Mouse (Mus musculus): ENCODE data around the gene Pdia5.
A peak's percentile ranks its signal among the peaks of the same experiment; 100 is the strongest.

The Pdia5 gene

DNA sequence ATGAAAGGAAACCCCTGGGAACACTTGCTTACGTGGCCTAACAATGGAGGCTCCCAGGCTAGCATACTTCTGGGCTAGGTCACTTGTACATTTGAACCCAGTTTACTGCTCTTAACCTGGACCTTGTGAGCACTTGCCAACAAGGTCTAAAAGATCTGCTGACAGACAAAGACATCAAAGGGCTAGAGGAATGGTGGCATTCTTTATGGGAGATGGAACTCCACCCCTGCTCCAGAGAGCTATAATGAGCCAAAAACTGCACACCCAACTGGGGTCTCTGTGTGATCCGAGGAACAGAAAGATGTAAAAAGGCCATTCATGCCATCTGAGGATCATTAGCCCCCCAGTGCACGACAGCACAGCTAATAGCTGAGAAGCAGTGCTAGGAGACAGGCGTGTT lies 6.6 kb downstream of the Pdia5 start:
- DNase-seq, result no peak

DNA sequence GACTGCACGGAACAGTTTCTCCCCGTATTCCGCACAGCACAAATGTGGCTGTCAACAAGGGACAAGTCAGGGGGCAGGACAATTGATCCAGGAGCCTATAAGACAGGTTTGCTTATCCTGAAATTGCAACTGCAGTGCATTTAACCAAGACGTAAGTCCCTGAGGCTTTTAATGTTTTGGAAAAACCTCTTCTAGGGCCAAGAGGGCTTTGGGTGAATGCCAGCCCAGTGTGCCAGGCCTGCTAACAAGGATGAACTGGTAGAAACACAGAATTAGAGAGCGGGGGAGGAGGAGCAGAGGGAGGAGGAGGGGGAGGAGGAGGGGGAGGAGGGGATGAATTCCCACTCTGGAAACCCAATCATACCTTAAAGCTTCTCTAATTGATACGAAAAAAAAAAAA lies 11.4 kb downstream of the Pdia5 start:
- no peak for DNase-seq

DNA sequence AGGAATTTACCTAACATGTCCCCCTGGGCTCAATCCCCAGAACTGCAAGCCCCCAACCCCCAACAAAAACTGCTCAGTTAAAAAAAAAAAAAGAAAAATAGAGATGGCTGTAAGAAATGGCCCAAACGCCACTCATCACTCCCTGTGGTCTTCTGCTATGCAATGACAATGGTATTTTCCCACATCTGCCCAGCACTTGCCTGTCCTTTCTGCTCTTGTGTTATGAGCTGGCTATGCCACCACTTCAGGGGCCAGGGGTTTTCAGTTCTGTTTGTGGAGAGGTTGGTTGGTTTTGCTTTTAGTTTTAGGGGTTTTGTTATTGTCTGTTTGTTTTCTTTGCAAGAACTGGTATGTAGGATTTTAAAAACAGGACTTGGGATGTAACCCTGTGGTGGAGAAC lies 13.4 kb downstream of the Pdia5 start:
- DNase-seq, result no peak

DNA sequence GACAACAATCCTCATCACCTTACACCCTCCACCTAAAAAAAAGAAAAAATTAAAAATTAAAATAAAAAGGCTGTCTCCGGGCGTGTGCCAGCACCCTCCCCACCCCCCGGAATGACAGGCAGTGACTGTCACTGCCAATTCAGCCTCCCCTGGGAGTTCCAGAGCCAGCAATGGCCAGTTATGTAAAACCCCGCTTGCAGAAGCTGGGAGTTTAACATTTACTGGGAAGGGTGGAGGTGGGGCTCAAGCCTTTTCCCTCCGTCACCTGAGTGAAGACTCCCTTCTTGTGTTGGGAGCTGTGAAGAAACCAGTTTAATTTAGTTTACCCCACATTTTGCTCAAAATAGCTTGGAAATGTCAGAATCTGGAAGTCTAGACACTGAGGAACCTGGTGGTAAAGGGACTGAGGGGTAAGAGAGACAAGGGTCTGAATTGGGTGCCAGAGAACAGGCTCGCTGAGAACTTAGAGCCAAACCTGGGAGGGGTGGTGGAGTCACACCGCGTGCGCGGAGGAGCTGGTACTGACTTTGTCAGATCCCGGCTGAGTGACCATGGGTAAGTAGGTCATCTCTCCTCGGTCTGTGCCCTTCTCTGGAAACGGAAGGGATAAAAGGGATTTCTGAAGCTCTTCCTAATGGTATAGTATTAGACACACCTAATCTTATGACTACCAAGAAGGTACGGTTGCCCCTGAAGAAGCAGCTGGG lies 18.0 kb downstream of the Pdia5 start:
- no peak for DNase-seq

DNA sequence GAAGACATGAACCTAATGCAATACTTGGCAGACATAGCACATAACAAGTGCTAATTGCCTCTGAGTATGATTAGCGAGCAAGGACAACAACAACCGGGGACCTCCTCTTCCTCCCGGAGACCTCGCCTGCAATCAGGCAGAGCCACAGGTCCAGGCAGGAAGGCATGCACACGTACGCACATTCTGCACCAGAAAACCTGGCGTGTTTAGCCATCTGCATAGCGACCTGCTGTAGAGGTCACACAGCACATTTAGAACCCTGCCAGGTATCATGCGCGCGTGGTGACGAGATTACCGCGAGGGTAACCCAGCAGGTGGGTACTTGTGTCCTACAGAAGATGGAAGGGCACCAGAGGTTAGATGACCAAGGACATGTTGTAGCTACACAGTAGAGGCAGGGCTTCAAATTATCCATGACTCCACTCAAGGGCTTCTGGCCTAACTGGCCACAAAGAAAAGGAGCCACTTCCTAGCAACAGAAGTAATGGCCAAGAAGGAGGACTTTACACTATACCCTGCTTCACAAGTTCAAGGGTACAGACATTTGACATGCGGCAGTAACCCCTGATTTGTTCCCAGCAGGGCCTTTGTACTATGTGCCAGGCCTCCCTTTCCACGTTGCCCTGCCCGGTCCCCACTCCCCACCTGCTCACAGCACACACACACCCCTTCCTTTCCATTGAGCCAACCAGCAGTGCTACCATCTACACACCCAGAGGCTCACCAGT lies 18.7 kb downstream of the Pdia5 start:
- no peak for DNase-seq

DNA sequence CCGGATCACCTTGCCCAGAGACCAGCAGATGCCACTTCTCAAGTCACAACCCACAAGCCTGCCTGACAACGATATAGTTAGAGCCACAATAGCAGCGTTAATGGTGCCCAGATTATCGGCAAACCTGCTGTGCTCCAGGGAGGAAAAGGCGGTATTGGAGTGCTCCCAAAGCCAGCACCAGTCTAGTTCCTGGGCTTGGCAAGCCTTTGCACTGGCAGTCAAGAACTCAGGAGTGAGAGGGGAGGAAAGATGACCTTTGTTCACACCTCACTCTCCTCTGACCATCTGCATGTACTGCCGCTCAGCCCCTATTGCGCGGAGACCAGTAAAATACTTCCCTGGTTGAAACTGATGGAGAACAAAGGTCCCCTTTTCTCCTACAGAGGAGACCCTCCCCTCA lies 19.7 kb downstream of the Pdia5 start:
- no peak for DNase-seq

DNA sequence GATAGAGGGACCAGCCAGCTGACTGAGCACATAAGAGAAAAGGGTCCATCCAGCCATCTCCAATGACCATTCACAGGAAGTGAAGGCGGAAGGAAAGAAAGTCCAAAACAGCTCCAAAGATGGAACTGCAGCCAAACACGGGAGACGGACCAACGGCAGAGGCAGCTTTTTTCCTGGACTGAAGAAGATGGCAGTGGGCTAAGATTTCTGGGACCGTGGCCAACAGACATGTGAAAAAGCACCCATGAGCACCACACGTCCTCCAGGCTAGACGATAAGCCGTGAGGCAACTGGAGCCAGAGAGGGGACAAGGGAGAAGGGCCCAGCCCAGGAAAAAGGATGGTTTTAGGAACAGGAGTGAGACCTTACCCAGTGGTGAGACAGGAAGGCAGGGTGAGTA lies 20.6 kb downstream of the Pdia5 start:
- no peak for DNase-seq

DNA sequence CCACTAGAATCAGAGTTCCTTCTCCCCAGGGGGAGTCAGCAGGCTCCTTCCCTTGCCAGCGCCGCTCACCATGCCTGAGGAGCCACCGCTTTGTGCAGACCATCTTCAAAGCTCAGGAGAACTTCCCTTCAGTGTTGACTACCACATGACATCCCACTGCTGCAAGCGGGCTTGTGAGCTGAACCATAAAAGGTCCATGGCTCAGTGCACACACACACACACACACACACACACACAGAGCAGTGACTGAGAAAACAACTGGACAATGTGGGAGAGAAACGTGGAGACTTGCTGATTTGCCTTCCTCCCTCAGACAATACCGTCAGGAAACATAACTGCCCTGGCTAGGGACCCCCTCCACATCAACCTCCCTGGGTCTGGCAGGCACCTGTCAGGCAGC lies 21.7 kb downstream of the Pdia5 start:
- DNase-seq, result no peak

DNA sequence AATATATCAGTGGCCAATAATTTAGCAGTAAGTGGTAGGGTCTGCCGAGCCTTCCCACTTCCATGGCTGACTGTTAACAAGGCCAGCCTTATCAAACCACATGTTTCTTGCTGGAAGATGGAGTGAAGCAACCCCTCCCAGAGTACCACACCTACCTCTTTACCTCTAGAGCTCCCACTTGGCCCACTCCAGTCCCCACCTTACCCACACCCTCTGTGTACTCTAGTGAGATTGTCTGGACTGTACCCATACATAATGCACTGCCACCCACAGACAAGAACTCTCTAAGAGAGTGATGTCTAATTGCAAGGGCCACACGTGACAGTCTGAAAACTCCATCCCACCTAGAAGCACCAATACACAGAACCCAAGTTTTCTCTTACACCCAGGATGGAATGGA lies 23.6 kb downstream of the Pdia5 start:
- DNase-seq, result no peak

DNA sequence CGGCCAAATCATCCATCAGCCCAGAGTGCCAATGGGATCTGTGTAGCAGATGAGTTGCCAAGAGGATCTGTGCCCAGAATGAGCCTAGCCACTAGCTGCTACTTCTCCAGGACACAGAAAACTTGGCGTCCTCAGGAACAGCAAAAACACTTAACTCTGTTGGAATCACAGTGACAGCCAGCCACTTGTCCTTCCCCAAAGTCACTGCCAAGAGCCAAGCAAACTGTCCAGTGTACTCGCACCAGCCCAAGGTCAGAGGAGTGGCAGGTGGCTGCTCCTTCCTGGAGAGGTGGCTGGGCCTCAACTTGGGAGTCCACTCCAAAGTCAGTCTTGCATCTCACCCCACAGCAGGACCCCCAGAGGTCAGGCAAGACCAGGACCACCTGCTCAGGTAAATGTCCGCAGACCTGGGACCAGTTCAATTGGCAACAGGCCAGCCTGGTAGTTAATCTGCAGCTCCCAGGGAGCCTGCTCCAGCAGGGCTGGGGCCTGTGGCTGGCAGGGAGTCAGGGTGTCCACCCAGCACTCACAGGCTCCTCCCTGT lies 24.8 kb downstream of the Pdia5 start:
- DNase-seq, result no peak

DNA sequence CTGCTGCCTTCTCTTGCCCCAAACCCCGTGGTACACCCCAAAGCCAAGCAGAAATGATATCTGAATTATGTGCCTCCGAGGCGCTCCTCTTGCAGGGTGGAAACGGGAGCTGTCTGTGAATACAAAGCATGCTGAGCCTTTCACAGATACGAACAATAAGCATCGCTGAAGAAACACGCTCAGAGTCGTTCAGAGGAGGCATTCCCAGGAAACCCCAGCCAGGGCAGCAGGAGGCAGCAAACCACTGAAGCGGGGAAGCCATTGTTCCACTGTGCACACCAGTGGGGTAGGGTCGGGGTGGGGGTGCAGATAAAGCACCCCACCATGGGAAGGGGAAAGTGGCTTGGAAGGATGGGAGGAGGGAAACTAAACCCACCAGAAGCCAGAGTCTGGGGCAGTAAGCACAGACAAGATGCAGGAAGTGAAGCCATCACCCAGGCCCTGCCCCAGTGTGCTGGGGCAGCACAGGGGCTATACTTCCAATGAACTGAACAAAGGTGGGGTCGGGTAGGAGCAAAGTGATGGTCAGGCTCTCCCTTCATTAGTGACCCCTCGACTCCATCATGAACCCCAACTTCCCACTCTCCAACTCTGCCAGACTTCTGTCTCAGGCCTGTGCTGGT lies 25.9 kb downstream of the Pdia5 start:
- DNase-seq, result no peak

DNA sequence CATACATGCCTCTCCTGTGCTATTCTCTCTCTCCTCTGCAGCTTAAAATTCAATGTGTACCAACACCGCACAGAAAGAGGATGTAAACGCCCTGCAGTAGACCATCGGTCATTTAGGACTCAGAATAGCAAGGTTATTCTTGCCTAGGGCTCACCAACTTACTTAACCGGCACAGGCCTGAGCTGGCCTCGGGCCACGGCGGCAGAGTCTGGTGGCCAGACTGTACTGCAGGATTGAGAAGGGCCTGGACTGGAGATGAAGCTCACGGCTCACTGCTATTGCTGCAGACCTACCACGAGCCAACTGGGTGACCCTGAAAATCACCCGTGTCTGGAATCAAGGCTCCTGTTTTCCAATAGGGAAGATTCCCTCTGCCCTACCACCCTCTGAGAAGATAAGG lies 27.0 kb downstream of the Pdia5 start:
- DNase-seq, result no peak

DNA sequence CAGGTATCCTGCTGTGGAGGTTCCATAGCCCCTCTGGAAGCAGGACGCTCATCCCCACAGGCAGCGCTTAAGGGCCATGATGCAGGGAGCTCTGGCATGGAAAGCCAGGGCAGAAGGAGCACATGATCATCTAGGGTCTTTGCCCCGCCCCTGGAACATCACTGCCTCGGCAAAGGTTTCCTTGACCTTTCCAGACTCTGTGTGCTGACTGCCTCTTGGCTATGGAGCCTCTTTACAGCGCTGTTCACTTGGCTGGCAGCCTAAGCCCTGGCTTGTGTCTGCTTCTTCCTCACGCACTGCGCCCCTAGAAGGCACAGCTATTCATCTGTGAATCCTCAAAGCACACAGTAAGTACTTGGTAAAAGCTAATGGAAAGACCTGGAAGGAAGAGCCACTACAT lies 27.7 kb downstream of the Pdia5 start:
- no peak for DNase-seq

DNA sequence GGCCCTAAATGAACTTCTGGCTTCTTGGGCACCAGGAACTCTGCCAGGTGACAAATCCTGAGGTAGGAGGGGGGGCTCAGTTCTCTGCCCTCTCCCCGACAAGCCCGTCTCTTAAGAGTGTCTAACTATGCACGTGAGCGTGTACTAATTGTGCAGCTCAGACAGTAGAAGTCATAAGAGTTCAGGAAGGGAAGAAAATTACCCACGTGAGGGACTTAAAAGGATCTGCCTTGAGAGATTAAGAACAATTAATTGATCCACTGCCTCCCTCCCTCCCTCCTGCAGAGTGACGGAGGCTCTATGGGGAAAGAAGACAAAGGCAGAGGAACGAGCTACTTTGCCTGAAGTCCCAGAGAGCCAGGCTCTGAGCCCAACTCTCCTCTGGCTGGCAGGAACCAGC lies 31.1 kb downstream of the Pdia5 start:
- DNase-seq, result no peak

DNA sequence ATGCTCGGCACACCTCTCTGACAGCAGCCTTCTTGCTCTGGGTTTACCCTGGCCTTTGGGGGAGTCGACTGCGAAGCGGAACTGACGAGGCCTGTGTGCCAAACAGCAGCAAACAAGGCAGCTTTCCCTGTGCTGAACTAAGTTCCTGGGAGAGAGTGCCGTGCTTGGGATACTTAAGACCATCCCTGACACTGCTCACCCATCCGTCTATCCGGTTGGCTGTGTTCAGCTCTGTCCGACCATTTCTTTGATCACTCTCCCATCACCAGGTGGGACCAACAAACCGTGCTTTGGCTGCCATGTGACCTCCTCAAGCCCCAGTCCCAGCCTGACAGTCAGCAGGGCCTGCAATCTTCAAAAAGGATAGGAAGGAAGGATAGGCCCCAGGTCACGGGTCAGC lies 32.4 kb downstream of the Pdia5 start:
- DNase-seq, result no peak

DNA sequence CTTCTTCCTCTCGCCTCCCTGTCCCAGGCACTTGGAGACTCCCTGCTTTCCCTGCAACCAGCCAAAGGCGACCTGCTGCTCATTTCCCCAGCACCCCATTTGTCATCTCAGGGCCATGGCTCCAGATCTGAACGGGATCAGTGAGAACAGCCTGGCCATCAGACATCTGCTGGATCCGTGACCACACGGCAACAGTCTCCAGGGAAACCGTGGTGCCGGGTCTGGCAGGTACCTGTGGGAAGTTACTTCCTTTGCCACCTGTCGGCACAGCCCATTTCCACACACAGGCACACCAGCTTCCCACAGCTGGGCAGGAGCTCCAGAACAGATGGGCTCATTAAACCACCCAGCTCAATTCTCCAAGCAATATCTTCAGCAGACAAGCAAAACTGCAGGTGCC lies 33.2 kb downstream of the Pdia5 start:
- DNase-seq, result no peak

DNA sequence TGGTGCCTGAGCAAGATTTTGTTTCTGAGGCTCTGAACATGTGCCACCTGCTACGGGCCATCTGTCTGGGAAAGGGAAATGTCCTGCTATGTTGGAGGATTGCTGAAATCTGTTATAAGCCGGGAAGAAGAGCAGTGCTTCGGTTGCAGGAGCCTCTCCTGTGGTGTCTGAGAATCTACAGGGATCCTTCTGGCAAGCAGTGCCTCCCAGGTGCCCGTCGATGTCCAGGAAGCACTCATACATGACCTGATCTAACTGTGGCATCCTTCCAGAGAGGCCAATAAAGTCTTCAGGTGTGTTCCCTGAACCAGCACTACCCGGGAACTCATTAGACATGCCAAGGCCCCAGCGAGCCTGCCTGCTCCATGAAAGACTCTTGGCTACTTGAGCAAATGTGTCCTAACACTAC lies 33.7 kb downstream of the Pdia5 start:
- peak; percentile 59 for DNase-seq

DNA sequence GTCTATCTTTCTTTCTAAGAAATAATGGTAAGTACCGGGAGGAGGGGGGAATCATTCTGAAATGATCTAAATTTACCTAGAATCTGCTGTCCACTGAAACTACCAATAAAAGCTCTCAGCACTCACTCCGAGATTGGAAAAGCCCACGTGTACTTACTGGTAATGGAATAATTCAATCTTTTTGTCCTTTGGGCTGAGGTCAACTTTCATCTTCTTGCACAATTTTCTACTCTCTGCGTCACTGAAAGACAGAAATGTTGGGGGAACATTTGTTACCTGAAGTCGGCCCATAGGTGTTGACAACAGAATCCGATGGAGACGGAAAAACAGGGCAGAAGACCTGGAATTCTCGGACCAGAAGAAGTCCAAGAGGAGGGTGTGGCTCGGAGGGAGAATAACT lies 34.4 kb downstream of the Pdia5 start:
- no peak for DNase-seq

DNA sequence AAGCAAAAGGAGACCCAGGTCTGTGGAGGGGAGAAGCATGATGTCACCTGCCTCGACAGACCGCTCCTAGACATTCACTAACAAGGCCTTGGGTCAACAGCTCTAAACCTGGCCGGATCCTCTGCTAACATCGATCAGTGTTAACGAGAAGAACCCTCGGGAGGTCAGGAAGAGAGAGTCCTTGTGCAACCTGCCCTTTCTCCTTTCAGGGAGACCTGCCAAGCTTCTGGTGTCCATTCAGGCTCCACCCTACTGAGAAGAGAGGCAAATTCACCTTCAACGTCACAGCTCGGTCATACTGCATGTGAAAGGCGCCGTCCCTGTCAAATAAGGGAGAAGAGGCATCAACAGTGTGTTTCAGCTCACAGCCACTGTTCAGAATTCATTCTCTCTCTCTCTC lies 34.9 kb downstream of the Pdia5 start:
- DNase-seq, result no peak

DNA sequence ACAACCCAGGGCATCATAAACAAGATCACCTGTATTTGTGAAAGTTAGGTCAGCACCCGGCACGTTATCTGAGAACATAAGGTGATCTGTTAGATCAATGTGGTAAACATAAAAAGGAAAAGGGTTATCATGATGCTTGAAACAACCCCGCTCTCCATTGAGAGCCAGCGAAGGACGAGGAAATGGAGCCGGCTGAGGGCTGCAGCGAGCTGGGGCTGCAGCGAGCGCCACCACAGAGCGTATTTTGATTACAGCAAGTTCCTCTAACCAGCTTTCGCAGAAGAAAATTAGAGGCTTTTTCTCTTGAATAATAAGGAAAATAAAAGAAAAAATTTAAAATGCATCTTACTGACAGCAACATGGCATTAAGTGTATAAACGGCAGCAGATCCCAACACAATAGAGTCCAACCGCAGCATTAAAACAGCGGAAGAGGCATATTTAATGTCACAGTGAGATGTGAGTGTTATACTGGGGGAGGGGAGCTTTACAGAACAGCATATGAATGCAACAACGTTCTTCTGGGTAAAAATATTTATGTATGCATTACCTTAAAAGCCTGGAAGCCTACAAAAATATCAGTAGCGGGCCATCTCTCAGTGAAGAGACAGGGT lies 40.5 kb downstream of the Pdia5 start:
- no peak for DNase-seq

DNA sequence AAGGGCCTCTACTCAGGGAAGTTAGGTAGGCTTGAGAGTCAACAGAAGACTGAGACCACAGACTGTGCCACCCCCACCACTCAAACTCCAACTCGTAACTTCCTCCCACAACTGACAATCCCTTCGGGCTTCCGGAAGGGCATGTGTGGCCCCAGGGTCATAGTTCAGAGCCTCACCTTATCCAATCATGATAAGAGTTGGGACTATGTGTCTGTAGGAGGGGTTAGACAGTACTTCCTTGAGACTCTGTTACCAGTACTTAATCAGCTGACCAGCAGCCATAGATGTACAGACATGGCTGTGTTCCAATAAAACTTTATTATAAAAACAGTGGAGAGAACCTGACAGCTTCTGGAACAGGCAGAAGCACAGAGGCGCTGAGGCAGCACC lies 48.7 kb downstream of the Pdia5 start:
- no peak for DNase-seq

DNA sequence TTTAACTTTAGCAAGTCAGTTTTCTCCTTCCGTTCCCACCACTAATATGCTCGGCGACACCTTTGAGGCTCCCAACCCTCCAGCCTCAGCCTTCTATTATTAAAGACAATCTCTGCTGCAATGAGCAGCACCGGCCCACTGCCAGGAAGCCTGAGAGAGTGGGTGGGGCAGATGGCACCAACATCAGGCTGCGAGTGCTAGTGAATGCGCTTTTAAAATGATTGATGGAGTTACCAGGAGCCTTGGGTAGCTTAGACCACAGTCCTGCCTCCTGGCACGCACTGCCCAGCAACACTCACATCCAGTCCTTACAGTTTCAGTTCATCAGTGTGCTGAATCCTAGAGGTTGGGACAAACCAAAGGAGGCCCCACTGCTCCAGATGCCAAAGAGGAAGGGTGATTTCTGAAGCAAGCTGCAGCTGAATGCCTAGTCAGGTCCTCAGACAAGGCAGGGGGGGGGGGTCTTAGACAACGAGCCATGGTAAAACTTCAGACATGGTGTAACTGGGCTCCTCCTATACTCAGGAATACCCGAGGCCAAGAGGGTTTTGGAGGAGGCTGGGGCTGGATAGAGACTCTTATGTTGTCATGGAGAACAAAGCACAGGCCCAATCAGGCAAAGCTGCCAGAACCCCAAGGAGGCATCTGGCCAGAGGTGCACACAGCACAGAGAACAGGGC lies 49.2 kb downstream of the Pdia5 start:
- DNase-seq, result no peak

DNA sequence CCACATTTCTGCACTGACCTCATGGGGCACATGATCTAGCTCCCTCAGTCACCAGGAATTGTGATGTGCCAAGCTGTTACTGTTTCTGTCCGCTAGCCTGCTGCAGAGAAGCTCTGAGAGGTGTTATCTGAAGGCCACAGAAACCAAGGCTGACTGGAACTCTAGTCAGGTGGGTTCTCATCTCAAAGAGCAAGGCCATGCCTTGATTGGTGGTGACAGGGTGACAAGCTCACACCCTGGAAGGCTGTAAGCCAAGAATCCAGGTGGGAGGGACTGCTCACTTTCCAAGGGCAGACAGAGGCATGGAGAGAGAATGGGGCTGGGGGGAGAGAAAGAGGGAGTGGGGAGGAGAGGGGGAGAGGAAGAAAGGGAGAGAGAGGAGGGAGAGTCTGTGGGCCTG lies 51.6 kb downstream of the Pdia5 start:
- DNase-seq, result no peak
